Mouse (Mus musculus): ENCODE data around the gene BC107364.
A peak's percentile ranks its signal among the peaks of the same experiment; 100 is the strongest.
"Not testable (repeated sequence)": the region's sequence is repeated elsewhere in the genome, so short reads cannot be mapped to it uniquely, and the experiment has no call there.

BC107364 gene

DNA sequence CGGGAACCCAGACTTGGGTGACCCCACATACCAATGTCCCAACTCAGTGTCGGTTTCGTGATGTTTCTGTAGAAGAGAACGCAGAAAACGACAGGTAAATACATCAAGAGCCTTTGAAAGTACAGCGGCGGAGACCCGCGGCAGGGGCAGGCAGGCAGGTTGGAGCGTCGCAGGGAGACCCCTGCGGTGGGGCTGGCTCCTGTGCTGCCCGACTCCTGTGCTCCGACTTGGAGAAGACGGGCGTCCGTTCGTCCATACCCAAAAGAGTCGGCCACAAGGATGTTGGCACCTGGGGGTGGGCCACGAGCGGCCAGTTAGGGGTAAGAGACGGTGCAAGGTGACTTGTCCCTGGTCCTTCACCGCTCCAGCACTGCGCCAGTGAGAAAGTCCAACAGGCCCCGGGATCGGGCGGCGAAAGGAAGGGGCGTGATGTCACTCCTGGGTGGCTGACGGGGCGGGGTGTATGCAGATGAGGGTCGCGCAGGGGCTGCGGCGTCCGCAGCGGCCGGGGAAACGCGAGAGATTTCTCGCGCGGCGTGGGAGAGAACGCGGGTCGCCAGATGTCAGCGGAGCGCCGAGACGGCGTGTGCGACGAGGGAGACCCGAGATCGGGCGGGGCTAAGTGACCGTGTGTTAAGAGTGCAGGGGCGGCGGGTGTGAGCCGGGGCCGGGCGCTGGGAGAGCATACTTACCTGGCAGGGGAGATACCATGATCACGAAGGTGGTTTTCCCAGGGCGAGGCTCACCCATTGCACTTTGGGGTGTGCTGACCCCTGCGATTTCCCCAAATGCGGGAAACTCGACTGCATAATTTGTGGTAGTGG lies 2.1 kb downstream of the BC107364 start:
- DNase-seq, result not testable (repeated sequence)

GRCm38 (mm10) chr3:96445436-96445835 lies 6.7 kb downstream of the BC107364 start:
- no peak for DNase-seq

DNA sequence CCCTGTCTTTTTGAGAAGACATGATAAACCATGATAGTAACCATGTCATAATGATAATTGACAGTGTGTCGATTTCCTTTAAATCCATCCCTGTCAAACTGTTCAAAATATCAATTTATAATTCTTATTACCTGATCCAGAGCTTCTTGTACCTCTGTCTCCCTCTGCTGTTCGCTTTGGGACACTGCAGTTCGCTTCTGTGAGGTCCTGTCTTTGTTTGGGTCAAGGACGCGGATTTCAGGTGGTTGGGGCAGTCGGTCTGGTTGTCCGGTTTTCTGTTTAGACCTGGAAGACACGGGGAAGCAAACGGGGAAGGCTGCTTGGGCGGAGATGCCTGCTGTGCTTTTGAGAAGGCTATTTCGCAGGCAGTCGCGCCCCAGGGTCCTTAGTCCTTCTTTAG lies 11.5 kb downstream of the BC107364 start:
- peak; percentile 66 to 83 for DNase-seq

GRCm38 (mm10) chr3:96435557-96436091 lies 16.5 kb downstream of the BC107364 start:
- peak in 1 of 2 experiments; percentile 6 for DNase-seq

- DNase-seq, result no peak
Observed at GRCm38 (mm10) chr3:96432207-96432606, 19.9 kb downstream of the BC107364 start.

- DNase-seq, result no peak
Observed at GRCm38 (mm10) chr3:96429819-96430132, 22.3 kb downstream of the BC107364 start.

DNA sequence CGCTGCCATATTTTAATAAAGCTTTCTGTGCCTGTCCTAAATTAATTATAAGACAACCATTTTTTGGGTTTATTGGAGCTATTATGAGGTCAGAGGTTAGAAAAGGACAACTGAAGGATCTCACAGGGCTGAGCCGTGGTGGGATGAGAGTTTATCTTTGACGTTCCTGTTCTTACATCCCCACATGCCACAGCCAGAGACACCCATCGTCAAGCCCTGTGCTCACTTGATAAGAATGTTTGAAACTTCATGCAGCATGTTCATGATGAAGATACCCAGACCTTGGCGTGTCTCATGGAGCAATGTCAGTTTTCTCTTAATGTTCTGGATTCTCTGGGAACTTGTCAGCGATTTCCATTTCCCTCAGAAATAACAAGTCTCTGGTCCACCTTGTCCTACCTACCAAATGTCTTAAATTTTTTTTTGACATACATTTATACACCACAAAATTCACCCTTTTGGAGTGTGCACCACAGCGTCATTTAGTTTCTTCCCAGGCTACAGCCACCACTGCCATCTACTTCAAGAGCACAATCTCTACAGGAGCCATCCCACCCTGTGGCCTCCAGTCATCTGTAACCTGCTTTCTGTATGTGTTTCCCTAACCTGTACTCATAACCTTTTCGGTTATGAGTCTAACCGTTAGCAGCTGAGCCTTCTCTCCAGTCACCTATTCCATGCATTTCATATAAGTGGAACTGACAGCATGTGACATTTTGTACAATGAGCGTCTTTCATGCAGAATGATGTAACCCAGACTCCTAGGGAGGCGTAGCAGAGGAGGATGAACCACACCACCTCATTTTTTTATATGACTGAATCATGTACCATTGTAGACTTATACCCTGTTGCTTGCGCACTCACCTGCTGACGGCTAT lies 22.9 kb downstream of the BC107364 start:
- no peak for DNase-seq

GRCm38 (mm10) chr3:96427761-96428462 lies 24.2 kb downstream of the BC107364 start:
- peak in 1 of 2 experiments; percentile 24 for DNase-seq

GRCm38 (mm10) chr3:96427311-96427710 lies 24.8 kb downstream of the BC107364 start:
- no peak for DNase-seq

DNA sequence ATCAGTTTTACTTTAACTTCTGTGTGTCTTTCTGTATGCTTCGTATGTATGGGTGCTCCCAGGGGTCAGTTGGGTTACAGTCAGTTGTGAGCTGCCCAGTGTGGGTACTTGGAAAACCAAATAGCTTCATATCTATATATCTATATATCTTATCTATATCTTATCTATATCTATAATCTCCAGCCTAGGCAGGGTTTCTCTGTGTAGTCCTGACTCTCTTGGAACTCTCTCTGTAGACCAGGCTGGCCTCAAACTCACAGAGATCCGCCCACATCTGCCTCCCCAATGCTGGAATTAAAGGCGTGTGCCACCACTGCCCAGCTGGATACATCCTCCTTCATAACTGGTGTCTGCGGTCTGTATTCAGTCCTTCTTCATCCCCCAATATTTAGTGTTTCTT lies 25.8 kb downstream of the BC107364 start:
- DNase-seq, result no peak

DNA sequence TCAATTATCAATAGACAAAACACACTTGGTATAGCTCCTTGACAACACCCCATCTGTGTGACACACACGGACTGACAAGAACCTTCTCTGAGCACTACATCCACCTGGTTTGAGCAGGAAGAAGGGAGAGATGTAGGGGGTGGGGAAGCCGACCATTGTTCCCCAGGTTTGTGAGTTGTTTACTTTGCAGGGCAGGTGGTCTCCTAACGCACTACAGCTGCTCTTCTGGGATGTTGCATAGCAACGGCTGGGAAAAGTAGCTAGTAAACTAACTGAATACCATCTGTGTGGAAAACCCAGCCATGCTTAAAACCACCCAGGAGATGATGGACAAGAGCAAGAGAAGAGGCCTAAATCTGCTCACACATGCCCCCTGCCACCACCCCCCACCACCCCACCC lies 27.7 kb downstream of the BC107364 start:
- not testable (repeated sequence) for DNase-seq

- no peak for DNase-seq
Observed at GRCm38 (mm10) chr3:96423889-96424288, 28.2 kb downstream of the BC107364 start.

DNA sequence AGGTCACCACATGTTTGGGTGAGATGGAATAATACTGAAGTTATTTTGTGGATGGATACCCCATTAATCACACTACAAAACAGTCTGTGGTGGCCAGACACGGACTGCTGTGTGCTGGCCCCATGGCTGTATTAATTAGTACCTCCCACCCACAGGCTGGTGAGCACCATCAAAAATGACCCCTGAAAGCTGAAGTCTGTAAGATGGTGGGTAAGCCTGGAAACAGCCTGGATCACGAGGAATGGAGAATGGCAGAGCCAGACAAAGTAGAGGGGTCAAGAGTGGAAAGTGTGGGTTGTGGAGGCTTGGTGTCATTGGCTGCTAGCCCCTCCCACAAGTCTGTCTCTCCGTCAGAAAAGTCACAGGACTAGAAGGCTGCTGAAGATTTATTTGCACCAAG lies 31.3 kb downstream of the BC107364 start:
- no peak for DNase-seq

GRCm38 (mm10) chr3:96418902-96419301 lies 33.2 kb downstream of the BC107364 start:
- not testable (repeated sequence) for DNase-seq

DNA sequence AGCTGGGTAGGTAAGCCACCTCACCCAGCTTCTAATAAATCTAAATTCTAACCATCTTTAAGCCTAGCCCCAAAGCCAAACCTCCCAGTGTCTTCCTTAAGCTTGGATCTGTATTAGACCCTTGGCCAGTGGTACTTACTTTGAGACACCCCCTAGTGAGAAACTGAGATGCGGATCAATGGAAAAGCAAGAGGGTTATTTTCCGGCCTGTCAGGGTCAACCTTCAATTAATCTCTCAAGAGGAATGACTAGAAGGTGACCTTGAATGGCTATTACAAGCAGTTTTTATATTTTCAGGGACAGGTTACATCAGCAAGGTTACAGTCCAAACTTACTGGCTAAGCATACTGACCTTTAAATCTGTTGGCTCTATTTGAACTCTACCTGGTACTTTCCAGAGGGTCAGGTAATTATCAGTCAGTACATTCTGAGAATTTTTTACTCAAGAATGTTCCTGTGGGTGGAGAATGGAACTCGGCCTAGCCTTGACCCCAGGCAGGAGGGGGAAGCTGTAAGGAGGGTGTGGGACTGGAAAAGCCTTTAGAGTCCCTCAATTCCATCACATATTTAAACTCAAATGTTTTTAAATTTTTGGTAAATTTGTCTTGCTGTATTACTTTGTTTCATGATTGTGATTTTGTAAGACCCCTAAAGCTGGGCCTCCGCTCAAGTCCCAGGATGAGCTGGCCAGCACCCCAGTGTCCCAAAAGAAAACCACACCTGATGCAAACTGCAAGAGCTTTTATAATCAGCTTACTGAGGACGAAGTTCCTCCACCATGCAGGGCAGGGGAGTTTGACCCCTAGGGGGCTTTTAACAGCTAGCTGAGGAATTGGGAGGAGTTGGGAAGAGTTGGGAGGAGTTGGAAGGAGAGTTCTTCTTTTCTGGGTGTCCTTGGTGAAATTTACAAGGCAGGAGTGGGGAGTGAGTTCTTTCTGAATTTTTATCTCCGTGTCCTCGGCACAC lies 34.0 kb downstream of the BC107364 start:
- no peak for DNase-seq

DNA sequence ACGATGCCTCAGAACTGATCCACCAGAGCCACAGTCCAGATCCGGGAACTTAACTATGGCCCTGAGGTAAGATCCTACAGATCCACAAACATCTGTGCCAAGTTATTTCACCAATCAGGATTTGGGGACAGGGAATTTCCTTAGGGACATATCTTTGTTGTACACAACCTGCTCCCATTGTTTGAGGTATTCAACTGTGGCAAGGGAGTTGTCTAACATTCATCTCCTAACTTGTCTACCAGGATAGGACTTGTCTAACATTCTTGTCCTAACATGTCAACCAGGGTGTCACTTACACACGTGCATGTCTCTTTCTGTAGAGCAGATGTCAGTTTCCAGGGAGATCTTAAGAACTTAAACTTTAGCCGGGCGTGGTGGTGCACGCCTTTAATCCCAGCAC lies 35.5 kb downstream of the BC107364 start:
- DNase-seq, result no peak

DNA sequence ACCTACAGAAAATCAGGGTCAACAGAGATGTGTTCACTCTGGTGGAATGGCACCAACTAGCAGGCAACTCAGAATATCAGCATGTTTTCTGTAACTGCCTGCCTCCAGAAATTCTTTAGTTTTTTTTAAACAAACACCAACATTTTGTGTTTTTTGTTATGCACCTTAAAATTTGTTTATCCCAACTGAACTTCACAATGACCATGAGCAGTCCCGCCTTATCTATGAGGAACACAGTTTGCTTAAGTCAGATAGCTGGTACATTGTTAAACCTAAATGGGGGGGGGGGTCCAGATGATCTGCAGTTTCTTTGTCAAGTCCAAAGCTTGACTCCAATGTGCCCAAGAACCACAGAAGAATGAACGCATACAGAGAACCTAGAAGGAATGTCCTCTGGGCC lies 36.0 kb downstream of the BC107364 start:
- DNase-seq, result no peak

DNA sequence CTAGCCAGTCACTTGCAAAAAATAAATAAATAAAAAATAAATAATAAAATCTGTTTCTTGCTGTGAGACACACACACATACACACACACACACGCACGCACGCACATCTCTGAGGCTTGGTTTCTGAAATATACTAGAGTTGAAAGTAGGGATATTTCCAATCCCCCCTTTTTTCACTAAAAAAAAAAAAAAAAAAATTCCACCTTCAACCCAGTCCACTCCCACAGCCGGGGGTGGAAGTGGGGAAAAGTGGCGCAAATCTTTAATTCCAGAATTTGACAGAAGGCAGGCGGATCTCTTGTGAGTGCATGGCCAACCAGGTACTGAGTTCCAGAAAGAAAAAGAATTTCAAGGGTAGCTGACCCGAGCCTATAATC lies 37.2 kb downstream of the BC107364 start:
- DNase-seq, result no peak

GRCm38 (mm10) chr3:96414126-96414950 lies 37.8 kb downstream of the BC107364 start:
- DNase-seq, result peak; percentile 62 to 74

DNA sequence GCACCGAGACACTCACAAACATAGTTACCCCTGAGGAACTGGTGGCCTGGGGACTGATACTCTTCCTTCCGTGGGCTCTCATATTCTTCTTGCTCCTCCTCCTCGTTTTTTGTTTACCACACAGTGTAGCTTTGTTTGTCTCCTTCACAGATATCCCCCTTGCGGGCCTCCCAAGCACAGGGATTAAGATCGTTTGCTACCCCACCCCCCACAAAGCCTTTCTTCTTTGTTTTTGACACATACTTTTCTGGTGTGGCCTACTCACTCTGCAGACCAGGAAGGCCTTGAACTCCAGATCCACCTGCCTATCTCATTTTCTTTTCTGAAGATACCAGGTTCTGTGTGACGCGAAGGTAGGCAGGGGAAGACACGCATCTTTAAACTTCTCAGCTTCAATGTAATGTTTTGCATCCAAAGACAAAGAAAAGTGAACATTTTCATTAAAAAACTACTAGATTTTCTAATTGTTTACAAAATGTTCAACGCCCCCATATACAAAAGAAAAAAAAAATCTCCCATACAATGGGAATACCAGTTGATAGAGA lies 38.5 kb downstream of the BC107364 start:
- DNase-seq, result no peak

DNA sequence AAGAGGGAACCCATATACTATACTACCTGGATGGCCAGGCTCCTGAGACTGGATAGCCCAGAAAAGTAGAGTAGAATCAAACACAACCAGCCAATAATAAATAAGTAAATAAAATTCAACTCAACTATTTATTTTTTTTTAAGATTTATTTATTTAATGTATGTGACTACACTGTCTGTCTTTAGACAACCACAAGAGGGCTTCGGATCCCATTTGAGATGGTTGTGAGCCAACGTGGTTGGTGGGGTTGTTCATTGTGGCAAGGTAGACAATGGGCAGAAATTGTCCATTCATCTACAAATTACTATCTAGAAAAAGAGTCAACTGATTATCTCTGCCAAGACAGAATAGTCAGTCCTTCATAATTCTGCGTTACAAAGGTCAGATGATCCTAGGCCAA lies 40.3 kb downstream of the BC107364 start:
- no peak for DNase-seq

Data from kidney, postnatal 25 days (tissue).